Mouse (Mus musculus) stomach, postnatal 0 days (tissue): ENCODE data around the gene Id2. TPM values are rescaled to one million over a fixed set of nuclear protein-coding genes. Genes with fewer than 3 reads are reported as not detected.

Source experiments
- ATAC-seq: fragments of 200-750 bp; cut with Nextera tagmentation; 2 replicates; pipeline ENCODE4 v1.8.0; 2017; ENCODE audit not compliant: low FRiP score, low TSS enrichment
- DNase-seq: peaks from one replicate; pipeline ENCODE4 v3.0.0-alpha.2; 2016; ENCODE audit warnings: low spot score
- H3K27ac ChIP-seq: fragments of 300-500 bp; sonication (generic); replicated peaks from 2 replicates; pipeline ENCODE4 v1.5.1; 2014; ENCODE audit warnings: mild to moderate bottlenecking, control low read depth
- H3K27me3 ChIP-seq: fragments of 300-500 bp; sonication (generic); 2 replicates; pipeline ENCODE4 v1.6.1; 2014; ENCODE audit warnings: low read length; ENCODE audit not compliant: control insufficient read depth, insufficient read depth
- H3K36me3 ChIP-seq: fragments of 300-500 bp; sonication (generic); 2 replicates; pipeline ENCODE4 v1.6.1; 2014; ENCODE audit warnings: low read length, mixed read lengths; ENCODE audit not compliant: control insufficient read depth, insufficient read depth
- H3K4me1 ChIP-seq: fragments of 300-500 bp; sonication (generic); replicated peaks from 2 replicates; pipeline ENCODE4 v1.6.1; 2014; ENCODE audit warnings: antibody characterized with exemption; ENCODE audit not compliant: control insufficient read depth, insufficient read depth
- H3K4me2 ChIP-seq: fragments of 300-500 bp; sonication (generic); replicated peaks from 2 replicates; pipeline ENCODE4 v1.6.1; 2014; ENCODE audit warnings: low read depth, mild to moderate bottlenecking, control low read depth, moderate library complexity
- H3K4me3 ChIP-seq: fragments of 300-500 bp; sonication (generic); 2 replicates; pipeline ENCODE4 v1.5.1; 2014; ENCODE audit warnings: low read depth, low read length, control low read depth
- H3K9ac ChIP-seq: fragments of 300-500 bp; sonication (generic); 2 replicates; pipeline ENCODE4 v1.6.1; 2014; ENCODE audit warnings: mild to moderate bottlenecking, low read length, control low read depth, mixed read lengths
- H3K9me3 ChIP-seq: fragments of 300-500 bp; sonication (generic); 2 replicates; pipeline ENCODE4 v1.6.1; 2016; ENCODE audit warnings: low read length; ENCODE audit not compliant: control insufficient read depth
- CTCF ChIP-seq: IDR thresholded peaks from 2 replicates; pipeline ENCODE4 v1.5.1; 2016; ENCODE audit warnings: antibody characterized with exemption, low read depth, mild to moderate bottlenecking, moderate library complexity
- EP300 ChIP-seq: optimal IDR thresholded peaks from 2 replicates; pipeline ENCODE3; 2016; ENCODE audit warnings: antibody characterized with exemption
- whole genome bisulfite sequencing: fragments of 180-500 bp; shearing (Covaris S2); extraction: QIAGEN DNeasy Blood & Tissue Kit; methylation state at CpG from one replicate; pipeline ENCODE4 v1.1.7; 2014; 5-methylcytosine and 5-hydroxymethylcytosine counted together
- polyA plus RNA-seq: library from polyadenylated mRNA; unstranded; fragments of >200 nt; fragmentation: Nextera tagmentation; extraction: Ambion mirVana; gene quantifications from 2 replicates; pipeline ENCODE4 v1.2.1, GENCODE M21; 2015

Gene Id2
- polyA plus RNA-seq, 1 experiment from 2014 or later = 315 TPM

DNA sequence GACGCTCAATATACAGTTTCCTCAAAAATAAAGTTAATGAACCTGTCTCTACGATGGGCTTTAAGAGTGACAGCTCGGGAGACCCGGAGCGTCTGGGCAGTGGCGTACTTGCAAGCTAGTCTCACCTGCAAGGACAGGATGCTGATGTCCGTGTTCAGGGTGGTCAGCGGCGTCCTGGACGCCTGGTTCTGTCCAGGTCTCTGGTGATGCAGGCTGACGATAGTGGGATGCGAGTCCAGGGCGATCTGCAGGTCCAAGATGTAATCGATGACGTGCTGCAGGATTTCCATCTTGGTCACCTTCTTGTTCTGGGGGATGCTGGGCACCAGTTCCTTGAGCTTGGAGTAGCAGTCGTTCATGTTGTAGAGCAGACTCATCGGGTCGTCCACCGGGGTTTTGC lies 1.4 kb downstream of the Id2 start:
- WGBS = under 1% methylated on average over 19 of the region's 19 CpGs

DNA sequence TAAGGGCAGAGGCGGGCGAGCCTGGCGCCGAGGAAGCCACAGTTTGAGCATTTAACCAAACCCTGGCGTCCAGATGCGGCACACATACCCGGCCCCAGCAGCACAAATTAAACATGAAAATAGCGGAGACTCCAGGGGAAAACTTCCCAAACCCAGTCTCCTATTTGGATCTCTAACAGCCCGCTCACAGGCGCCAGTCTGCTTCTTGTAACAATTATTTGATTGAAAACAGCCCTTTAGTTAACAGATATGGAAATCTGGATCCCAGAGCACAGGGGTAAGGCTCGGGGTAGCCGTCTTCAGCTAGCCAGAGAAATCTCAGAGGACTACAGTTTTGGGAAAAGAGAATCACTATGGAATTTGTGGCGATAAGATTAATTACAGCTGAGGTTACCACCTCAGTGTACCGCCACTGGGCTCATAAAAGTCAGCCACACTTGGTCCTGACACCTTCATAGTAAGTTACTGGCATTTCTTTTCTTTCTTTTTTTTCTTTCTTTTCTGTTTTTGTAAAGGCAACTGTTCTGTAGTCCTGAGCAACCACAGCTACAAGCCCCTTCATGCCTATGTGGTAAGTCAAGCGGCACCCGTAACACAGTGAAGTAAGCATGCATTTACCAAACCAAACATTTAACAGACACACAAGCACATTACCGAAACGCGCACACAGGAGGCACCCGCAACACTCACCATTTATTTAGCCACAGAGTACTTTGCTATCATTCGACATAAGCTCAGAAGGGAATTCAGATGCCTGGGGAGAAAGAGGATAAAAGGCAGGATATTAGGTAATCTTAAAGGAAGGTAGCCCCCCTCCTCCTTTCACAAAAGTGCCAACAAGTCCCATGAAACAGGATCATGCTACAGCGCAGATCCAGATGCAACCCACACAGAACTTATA lies 2.1 kb downstream of the Id2 start:
- Histone ChIP-seq H3K4me2 (peak overlapping the region; percentile 91), H3K27ac (peak overlapping the region; percentile 84), H3K9ac (peak overlapping the region; percentile 83), H3K27me3 (no peaks in the 10 kb centered on the region), H3K9me3 (no peaks in the 10 kb centered on the region), H3K4me3 (peak overlapping the region; percentile 78), H3K36me3 (no peaks in the 10 kb centered on the region), H3K4me1 (peaks cover 9% of the 10 kb centered on the region; the same call in 1 of the 2 replicates)
- TF ChIP-seq CTCF (peak; percentile 44), EP300 (no peak)
- 1% methylated on average over 22 of the region's 22 CpGs for WGBS
- ATAC-seq = no peak
- peak; percentile 31 for DNase-seq

More for the DNA sequence above, 1.4 kb downstream of the Id2 start:
- H3K36me3 ChIP-seq = no peaks in the 10 kb centered on the region
- peak overlapping the region; percentile 84 for H3K27ac ChIP-seq
- DNase-seq = no peak
- peak overlapping the region; percentile 91 for H3K4me2 ChIP-seq
- no peak for ATAC-seq
- H3K9ac ChIP-seq = peak overlapping the region; percentile 83
- peaks cover 9% of the 10 kb centered on the region; the same call in 1 of the 2 replicates for H3K4me1 ChIP-seq
- TF ChIP-seq CTCF (no peak), EP300 (no peak)
- peak overlapping the region; percentile 78 for H3K4me3 ChIP-seq
- no peaks in the 10 kb centered on the region for H3K9me3 ChIP-seq
- H3K27me3 ChIP-seq = no peaks in the 10 kb centered on the region

DNA sequence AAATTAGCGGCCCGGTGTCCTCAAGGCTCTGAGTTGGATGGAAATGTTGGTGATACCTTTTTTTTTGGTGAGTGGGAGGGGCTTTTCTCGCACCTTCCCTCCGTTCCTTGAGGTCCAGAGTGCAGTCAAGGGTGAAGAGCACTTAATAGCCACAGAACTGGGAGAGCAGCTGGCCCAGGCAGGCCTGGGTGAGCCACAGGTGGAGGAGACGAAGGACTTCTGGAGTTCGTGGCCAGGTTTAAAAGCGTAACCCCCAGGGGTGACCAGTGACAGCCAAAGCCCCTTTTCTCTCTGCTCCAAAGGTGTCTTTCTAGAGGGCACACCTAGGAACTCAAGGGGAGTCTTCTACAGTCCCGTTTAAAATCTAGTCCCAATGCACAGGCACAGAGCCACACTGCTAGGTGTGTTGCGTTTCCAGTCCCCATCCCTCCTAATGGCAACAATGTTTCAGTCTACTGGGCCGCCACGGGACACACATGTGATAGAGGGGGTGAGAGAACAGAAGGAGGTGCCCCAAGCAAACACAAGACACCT lies 3.6 kb downstream of the Id2 start:
- DNase-seq (no peak), ATAC-seq (no peak)
- peak overlapping the region; percentile 36 for H3K4me3 ChIP-seq
- peak overlapping the region; percentile 40; the same call in 1 of the 2 replicates for H3K27ac ChIP-seq
- WGBS = 26% methylated on average over 11 of the region's 11 CpGs
- H3K9me3 ChIP-seq = no peaks in the 10 kb centered on the region
- peak overlapping the region; percentile 73 for H3K4me2 ChIP-seq
- no peaks in the 10 kb centered on the region for H3K36me3 ChIP-seq
- H3K27me3 ChIP-seq = no peaks in the 10 kb centered on the region
- H3K4me1 ChIP-seq = peaks cover 9% of the 10 kb centered on the region; the same call in 1 of the 2 replicates
- peak overlapping the region; percentile 38 for H3K9ac ChIP-seq
- TF ChIP-seq EP300 (no peak), CTCF (no peak)

DNA sequence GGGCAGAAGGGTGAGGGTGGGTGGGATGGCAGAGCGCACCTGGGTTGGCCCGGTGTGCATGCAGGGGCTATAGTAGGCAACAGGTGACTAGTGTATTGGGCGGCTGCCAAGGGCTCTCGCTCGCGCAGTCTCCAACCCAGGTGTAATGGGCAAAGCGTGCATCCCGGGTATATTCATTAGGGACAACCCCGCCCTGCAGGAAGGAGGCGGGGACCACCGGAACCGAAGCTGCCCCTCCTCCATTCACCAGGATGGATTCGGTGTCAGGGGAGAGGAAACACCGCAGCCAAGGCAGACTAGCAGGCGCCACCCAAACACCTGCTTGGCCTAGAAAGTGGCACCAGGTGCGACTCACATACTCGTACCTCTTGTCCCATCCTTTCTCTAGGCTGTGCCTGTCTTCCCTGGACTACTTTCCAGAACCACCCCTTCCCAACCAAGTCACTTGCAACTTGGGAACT lies 4.2 kb downstream of the Id2 start:
- Histone ChIP-seq H3K27ac (peak overlapping the region; percentile 35), H3K27me3 (no peaks in the 10 kb centered on the region), H3K4me1 (peaks cover 9% of the 10 kb centered on the region; the same call in 1 of the 2 replicates), H3K4me3 (peak overlapping the region; percentile 36), H3K9ac (peak overlapping the region; percentile 56), H3K4me2 (peak overlapping the region; percentile 73), H3K36me3 (no peaks in the 10 kb centered on the region), H3K9me3 (no peaks in the 10 kb centered on the region)
- ATAC-seq (peak; percentile 28), DNase-seq (peak; percentile 76)
- WGBS = 4% methylated on average over 16 of the region's 17 CpGs
- TF ChIP-seq EP300 (no peak), CTCF (no peak)

DNA sequence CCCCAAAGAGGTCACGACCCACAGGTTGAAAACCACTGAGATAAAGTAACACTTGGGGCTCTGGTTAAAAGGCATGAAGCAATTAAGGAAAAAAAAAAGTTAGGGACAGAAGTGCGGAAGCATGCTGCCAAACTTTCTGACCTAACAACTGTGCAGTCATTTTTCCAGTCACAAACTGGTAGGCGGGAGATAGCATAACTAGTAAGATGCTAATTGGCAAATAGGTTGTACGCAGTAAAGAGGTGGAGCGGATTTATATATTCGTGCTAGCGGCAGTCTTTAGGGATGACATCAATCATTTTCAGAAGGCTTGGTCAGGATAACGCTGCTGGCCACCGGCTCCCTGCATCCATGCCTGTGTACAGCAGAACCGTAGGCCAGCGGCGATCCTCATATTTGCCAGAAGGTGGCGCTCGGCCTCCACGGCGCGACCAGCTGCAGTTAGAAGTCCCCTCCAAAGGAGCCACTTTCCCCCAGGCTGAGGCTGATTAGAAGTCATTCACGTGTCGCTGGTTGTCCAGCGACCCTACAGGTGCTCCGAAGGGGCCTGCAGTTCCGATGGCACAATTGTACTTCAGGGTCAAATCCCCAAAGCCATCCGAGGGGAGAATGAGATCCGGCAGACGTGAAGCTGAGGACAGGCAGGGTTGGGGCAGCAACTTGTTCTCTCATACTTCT lies 4.8 kb downstream of the Id2 start:
- 7% methylated on average over 25 of the region's 25 CpGs for WGBS

More for the DNA sequence above, 4.8 kb downstream of the Id2 start:
- peak; percentile 51 for ATAC-seq
- Histone ChIP-seq H3K27ac (peak overlapping the region; percentile 35), H3K4me3 (peak overlapping the region; percentile 36), H3K4me1 (peaks cover 9% of the 10 kb centered on the region; the same call in 1 of the 2 replicates), H3K27me3 (no peaks in the 10 kb centered on the region), H3K9me3 (no peaks in the 10 kb centered on the region), H3K9ac (peak overlapping the region; percentile 56), H3K36me3 (no peaks in the 10 kb centered on the region), H3K4me2 (peak overlapping the region; percentile 73)
- TF ChIP-seq CTCF = peak; percentile 100
- TF ChIP-seq EP300 = no peak
- DNase-seq = peak; percentile 87
